Mouse (Mus musculus) lung, postnatal 0 days (tissue): ENCODE results near the gene Nfkbie. TPM values are rescaled to one million over a fixed set of nuclear protein-coding genes. Genes with fewer than 3 reads are reported as not detected.

ENCODE experiments used
- ATAC-seq: fragments of 200-750 bp; cut with Nextera tagmentation; 2 replicates; pipeline ENCODE4 v1.8.0; 2017; ENCODE audit warnings: moderate library complexity
- DNase-seq: peaks from one replicate; pipeline ENCODE4 v3.0.0-alpha.2; 2016; ENCODE audit warnings: low spot score
- H3K27ac ChIP-seq: fragments of 300-500 bp; sonication (generic); 2 replicates; pipeline ENCODE4 v1.5.1; 2014; ENCODE audit warnings: antibody characterized with exemption, mild to moderate bottlenecking, low read length, mixed read lengths
- H3K27me3 ChIP-seq: fragments of 300-500 bp; sonication (generic); replicated peaks from 2 replicates; pipeline ENCODE4 v1.6.1; 2014; ENCODE audit warnings: low read length, mixed read lengths; ENCODE audit not compliant: insufficient read depth
- H3K36me3 ChIP-seq: fragments of 300-500 bp; sonication (generic); 2 replicates; pipeline ENCODE4 v1.6.1; 2014; ENCODE audit warnings: low read length, mixed read lengths; ENCODE audit not compliant: insufficient read depth
- H3K4me1 ChIP-seq: fragments of 300-500 bp; sonication (generic); 2 replicates; pipeline ENCODE4 v1.6.1; 2014; ENCODE audit warnings: antibody characterized with exemption, low read depth, low read length, mixed read lengths; ENCODE audit not compliant: insufficient read depth
- H3K4me2 ChIP-seq: fragments of 300-500 bp; sonication (generic); replicated peaks from 2 replicates; pipeline ENCODE4 v1.6.1; 2014; ENCODE audit warnings: low read depth, mild to moderate bottlenecking, low read length, moderate library complexity, mixed read lengths
- H3K4me3 ChIP-seq: fragments of 300-500 bp; sonication (generic); 2 replicates; pipeline ENCODE4 v1.5.1; 2014; ENCODE audit warnings: low read depth, low read length
- H3K9ac ChIP-seq: fragments of 300-500 bp; sonication (generic); replicated peaks from 2 replicates; pipeline ENCODE4 v1.6.1; 2014; ENCODE audit warnings: low read depth, mild to moderate bottlenecking
- H3K9me3 ChIP-seq: fragments of 300-500 bp; sonication (generic); 2 replicates; pipeline ENCODE4 v1.6.1; 2016; ENCODE audit warnings: low read length, mixed read lengths
- CTCF ChIP-seq: IDR thresholded peaks from 2 replicates; pipeline ENCODE4 v1.5.1; 2016; ENCODE audit warnings: antibody characterized with exemption, mild to moderate bottlenecking
- EP300 ChIP-seq: IDR thresholded peaks from 2 replicates; pipeline ENCODE4 v1.6.1; 2016; ENCODE audit warnings: antibody characterized with exemption, mild to moderate bottlenecking, control low read depth
- WGBS: fragments of 180-500 bp; shearing (Covaris S2); extraction: QIAGEN DNeasy Blood & Tissue Kit; methylation state at CpG from one replicate; pipeline ENCODE4 v1.1.7; 2014; 5-methylcytosine and 5-hydroxymethylcytosine counted together
- polyA plus RNA-seq: library from polyadenylated mRNA; unstranded; fragments of >200 nt; fragmentation: Nextera tagmentation; extraction: Ambion mirVana; gene quantifications from 2 replicates; pipeline ENCODE4 v1.2.1, GENCODE M21; 2015

Nfkbie gene
- polyA plus RNA-seq, 1 experiment from 2014 or later: 2.4 TPM

DNA sequence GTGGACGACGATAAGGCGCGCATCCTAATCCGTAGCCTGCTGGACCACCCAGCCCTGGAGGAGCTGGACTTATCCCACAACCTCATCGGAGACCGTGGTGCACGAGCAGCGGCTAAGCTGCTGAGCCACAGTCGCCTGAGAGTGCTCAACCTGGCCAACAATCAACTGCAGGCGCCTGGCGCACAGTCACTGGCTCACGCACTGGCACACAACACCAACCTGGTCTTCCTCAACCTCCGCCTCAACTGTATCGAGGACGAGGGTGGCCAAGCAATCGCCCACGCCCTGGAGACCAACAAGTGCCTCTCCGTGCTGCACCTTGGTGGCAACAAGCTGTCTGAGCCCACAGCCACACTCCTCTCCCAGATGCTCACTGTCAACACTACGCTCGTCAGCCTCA is 15.8 kb upstream of the Nfkbie start:
- Histone ChIP-seq H3K27ac (no peak overlapping the region), H3K4me1 (no peaks in the 10 kb centered on the region), H3K4me2 (no peak overlapping the region), H3K36me3 (no peaks in the 10 kb centered on the region), H3K27me3 (peaks cover 10% of the 10 kb centered on the region), H3K4me3 (no peak overlapping the region), H3K9me3 (no peaks in the 10 kb centered on the region), H3K9ac (no peak overlapping the region)
- TF ChIP-seq EP300 (no peak), CTCF (no peak)
- DNase-seq: no peak
- no peak for ATAC-seq
- 68% methylated on average over 21 of the region's 21 CpGs for WGBS

DNA sequence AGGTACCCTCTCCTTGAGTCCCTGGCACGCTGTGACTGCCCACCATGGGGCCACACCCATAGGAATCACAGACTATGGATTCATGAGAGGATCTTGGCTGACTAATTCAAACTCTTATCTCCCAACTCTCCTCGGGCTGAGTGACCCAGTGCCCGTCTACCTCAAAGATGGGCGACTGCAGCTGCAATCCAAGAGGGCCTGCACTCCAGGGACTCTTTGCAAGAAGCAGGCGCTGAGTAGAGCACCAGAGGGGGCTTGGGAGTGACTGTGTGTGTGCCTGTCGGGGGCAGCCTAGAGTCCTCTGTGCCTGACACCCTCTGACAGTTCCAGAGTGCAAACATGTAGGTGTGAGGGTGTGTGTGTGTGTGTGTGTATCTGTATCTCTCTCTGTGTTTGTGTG is 13.4 kb upstream of the Nfkbie start:
- Histone ChIP-seq H3K36me3 (no peaks in the 10 kb centered on the region), H3K27me3 (peaks cover 33% of the 10 kb centered on the region), H3K27ac (no peak overlapping the region), H3K4me1 (0 out of 2 replicates have a peak, but pooled peaks cover 8% of the 10 kb centered on the region), H3K4me2 (no peak overlapping the region), H3K9ac (no peak overlapping the region), H3K9me3 (no peaks in the 10 kb centered on the region), H3K4me3 (no peak overlapping the region)
- no peak for DNase-seq
- ATAC-seq: no peak
- 11% methylated on average over 6 of the region's 6 CpGs for WGBS
- TF ChIP-seq EP300 (no peak), CTCF (no peak)

DNA sequence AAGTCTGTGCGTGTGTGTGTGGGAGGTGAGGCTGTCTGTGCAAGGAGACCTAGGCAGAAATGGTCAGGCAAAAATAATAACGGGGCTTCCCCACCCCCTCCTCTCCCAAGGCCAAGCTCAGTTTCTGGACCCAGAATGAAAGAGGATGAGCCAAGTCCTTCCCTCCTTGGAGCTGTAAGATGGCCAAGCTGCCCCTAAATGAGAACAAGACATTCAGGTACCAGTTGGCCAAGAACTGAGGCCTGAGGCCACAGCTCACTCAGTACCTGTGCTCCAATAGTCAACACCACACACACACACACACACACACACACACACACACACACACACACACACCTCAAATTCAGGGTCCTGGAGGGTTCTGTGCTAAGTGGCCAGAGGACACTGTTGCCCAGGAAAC is 12.8 kb upstream of the Nfkbie start:
- H3K9me3 ChIP-seq: no peaks in the 10 kb centered on the region
- no peak overlapping the region for H3K27ac ChIP-seq
- H3K9ac ChIP-seq: no peak overlapping the region
- DNase-seq (no peak), ATAC-seq (no peak)
- H3K4me3 ChIP-seq: no peak overlapping the region
- H3K4me1 ChIP-seq: 0 out of 2 replicates have a peak, but pooled peaks cover 8% of the 10 kb centered on the region
- peaks cover 38% of the 10 kb centered on the region for H3K27me3 ChIP-seq
- 54% methylated on average over 2 of the region's 2 CpGs for WGBS
- no peak overlapping the region for H3K4me2 ChIP-seq
- no peaks in the 10 kb centered on the region for H3K36me3 ChIP-seq
- TF ChIP-seq CTCF: no peak
- no peak for TF ChIP-seq EP300

DNA sequence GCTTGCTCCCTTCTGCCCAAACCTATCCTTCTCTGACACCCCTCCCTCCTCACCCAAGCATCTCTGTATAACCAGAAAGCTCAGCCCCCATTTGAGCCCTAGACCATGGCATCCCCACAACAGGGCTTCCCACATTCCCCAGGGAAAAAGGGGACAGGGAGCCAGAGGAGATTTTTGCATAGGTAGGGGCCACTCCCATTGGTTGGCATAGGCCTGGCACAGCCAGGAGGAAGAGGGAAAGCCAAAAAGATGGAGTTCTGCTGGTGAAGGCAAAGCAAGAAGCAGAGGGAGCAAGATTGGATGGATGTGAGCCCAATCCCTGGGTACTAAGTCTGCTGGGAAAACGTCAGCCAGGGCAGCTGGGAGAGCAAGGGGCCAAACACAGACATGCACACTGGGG is 12.4 kb upstream of the Nfkbie start:
- H3K27me3 ChIP-seq: peaks cover 41% of the 10 kb centered on the region
- DNase-seq: no peak
- TF ChIP-seq EP300: no peak
- TF ChIP-seq CTCF: no peak
- no peak overlapping the region for H3K27ac ChIP-seq
- H3K4me1 ChIP-seq: 0 out of 2 replicates have a peak, but pooled peaks cover 8% of the 10 kb centered on the region
- H3K9me3 ChIP-seq: no peaks in the 10 kb centered on the region
- 39% methylated on average over 1 of the region's 1 CpGs for WGBS
- no peak for ATAC-seq
- no peak overlapping the region for H3K9ac ChIP-seq
- H3K4me3 ChIP-seq: no peak overlapping the region
- H3K36me3 ChIP-seq: no peaks in the 10 kb centered on the region
- H3K4me2 ChIP-seq: no peak overlapping the region

DNA sequence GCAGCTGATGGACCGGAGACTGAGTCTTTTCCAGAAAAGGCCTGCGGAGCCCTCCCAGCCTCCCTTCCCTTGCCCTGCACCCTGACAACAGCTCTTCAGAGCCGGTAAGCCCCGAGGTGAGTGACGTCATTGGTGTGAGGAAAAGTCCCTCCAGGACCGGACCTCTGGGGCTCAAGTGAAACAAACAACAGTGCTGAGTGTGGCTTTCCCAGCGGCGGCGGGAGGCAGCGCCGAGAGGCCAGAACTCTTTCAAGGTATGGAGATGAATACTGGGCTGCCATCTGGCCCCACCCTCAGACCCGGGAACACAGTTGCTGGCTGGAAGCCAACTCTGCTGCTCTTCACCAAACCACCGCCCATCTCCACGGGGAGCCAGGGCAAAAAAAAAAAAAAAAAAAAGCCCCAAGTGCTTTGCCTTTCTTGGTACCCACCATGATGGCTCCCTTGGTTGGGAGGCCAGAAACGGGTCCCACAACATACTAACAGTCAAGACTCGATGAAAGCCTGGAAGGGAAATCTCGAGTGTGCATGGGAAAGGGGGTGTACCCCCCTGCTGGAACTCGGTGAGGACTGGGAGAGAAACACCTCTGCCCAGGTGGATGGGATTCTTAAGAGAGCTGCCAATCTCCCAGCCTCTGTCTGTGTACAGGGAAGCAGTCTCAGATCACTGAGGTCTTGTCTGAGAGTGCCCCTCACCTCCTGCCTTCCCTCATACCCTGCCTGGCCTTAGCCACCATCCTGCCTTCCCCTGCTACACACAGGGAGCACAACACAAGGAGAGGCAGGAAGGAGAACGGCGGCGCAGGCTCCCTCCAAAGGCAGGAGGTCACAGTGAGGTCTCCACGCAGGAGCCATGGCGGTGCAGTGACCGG is 11.3 kb upstream of the Nfkbie start:
- no peak for TF ChIP-seq EP300
- TF ChIP-seq CTCF: no peak
- Histone ChIP-seq H3K27ac (no peak overlapping the region), H3K36me3 (no peaks in the 10 kb centered on the region), H3K9ac (no peak overlapping the region), H3K9me3 (no peaks in the 10 kb centered on the region), H3K4me1 (0 out of 2 replicates have a peak, but pooled peaks cover 8% of the 10 kb centered on the region), H3K27me3 (peaks cover 50% of the 10 kb centered on the region), H3K4me2 (0 out of 2 replicates have a peak overlapping the region, but pooled peaks have one; percentile 42), H3K4me3 (no peak overlapping the region)
- WGBS: 3% methylated on average over 24 of the region's 24 CpGs
- ATAC-seq (peak; percentile 14), DNase-seq (peak; percentile 27)

DNA sequence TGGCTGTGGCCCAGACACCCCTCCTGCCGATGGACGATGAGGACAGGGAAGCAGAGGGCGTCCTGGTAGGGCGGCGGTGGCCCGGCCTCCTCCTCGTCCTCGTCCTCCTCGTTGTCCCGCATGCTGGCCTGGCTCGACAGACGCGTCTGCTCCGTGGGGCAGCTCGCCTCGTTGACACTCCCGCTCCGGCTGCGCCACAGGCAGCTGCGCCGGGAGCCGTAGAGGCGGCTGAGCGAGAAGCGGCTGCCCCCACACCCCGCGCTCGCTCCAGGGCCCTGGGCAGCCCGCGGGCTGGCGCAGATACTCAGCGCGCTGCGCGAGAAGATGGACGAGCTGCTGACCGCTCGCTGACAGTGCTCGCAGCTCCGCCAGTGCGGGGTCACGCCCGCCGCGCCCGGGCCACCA is 10.6 kb upstream of the Nfkbie start:
- TF ChIP-seq CTCF (no peak), EP300 (no peak)
- H3K9ac ChIP-seq: no peak overlapping the region
- WGBS: 1% methylated on average over 34 of the region's 46 CpGs

More for the DNA sequence above, 10.6 kb upstream of the Nfkbie start:
- H3K4me3 ChIP-seq: peak overlapping the region; percentile 19; the same call in 1 of the 2 replicates
- DNase-seq: no peak
- peak overlapping the region; percentile 42 for H3K4me2 ChIP-seq
- H3K27me3 ChIP-seq: peaks cover 50% of the 10 kb centered on the region
- no peaks in the 10 kb centered on the region for H3K9me3 ChIP-seq
- ATAC-seq: no peak
- H3K36me3 ChIP-seq: no peaks in the 10 kb centered on the region
- H3K27ac ChIP-seq: no peak overlapping the region
- 0 out of 2 replicates have a peak, but pooled peaks cover 8% of the 10 kb centered on the region for H3K4me1 ChIP-seq
